Mouse (Mus musculus): Measurements from ENCODE around the gene Atxn1. TPM values are rescaled to one million over a fixed set of nuclear protein-coding genes. Genes with fewer than 3 reads are reported as not detected.

Gene Atxn1
- polyA plus RNA-seq, 1 experiment, result 2.5 TPM

- TF ChIP-seq MYOG (IDR thresholded peaks at IDR 0.05; ENCODE audit: control insufficient read depth in 1 of 3, insufficient read depth in 1 of 3, insufficient read length in 2 of 3, low read depth in 2 of 3) (no peak), SRF (IDR thresholded peaks at IDR 0.05; ENCODE audit: control insufficient read depth, insufficient read length, low read depth) (no peak), TCF3 (IDR thresholded peaks at IDR 0.05; ENCODE audit: insufficient read length, low read depth) (no peak), TCF12 (IDR thresholded peaks at IDR 0.05; ENCODE audit: insufficient read depth, poor library complexity, severe bottlenecking) (no peak), USF1 (IDR thresholded peaks at IDR 0.05; ENCODE audit: low read depth) (no peak), REST (IDR thresholded peaks at IDR 0.05; ENCODE audit: insufficient read depth, insufficient read length) (no peak), POLR2AphosphoS2 (IDR thresholded peaks at IDR 0.05; ENCODE audit: insufficient read length, low read depth) (no peak), MYOD1 (IDR thresholded peaks at IDR 0.05; ENCODE audit: control insufficient read depth in 1 of 3, insufficient read length in 2 of 3, low read depth in 2 of 3) (no peak), MAX (IDR thresholded peaks at IDR 0.05; ENCODE audit: low read depth) (no peak), CEBPB (IDR thresholded peaks at IDR 0.05; ENCODE audit: insufficient read depth, poor library complexity, severe bottlenecking) (no peak), E2F4 (IDR thresholded peaks at IDR 0.05; ENCODE audit: insufficient read depth) (no peak), POLR2A (IDR thresholded peaks at IDR 0.05; ENCODE audit: insufficient read length, low read depth) (no peak)
- H3K36me3 ChIP-seq (ENCODE audit: control insufficient read depth, insufficient read depth), result no peaks in the 10 kb centered on the region
- H3K79me2 ChIP-seq (ENCODE audit: control insufficient read depth, insufficient read depth), result no peaks in the 10 kb centered on the region
- H3ac ChIP-seq (ENCODE audit: control insufficient read depth, insufficient read length), result no peak overlapping the region
- H3K4me2 ChIP-seq (ENCODE audit: low read depth), result no peak overlapping the region
- H3K4me3 ChIP-seq, result no peak overlapping the region
- H3K27me3 ChIP-seq (ENCODE audit: control insufficient read depth, insufficient read depth, insufficient read length), result no peaks in the 10 kb centered on the region
Measured at GRCm38 (mm10) chr13:45528787-45529186, 436.0 kb downstream of the Atxn1 start.

- H3K4me3 ChIP-seq, result no peak overlapping the region
- no peaks in the 10 kb centered on the region for H3K79me2 ChIP-seq (ENCODE audit: control insufficient read depth, insufficient read depth)
- no peaks in the 10 kb centered on the region for H3K27me3 ChIP-seq (ENCODE audit: control insufficient read depth, insufficient read depth, insufficient read length)
- H3ac ChIP-seq (ENCODE audit: control insufficient read depth, insufficient read length), result no peak overlapping the region
- H3K4me2 ChIP-seq (ENCODE audit: low read depth), result no peak overlapping the region
- no peaks in the 10 kb centered on the region for H3K36me3 ChIP-seq (ENCODE audit: control insufficient read depth, insufficient read depth)
- no peak for TF ChIP-seq POLR2A (IDR thresholded peaks at IDR 0.05; ENCODE audit: insufficient read length, low read depth)
- no peak for TF ChIP-seq TCF12 (IDR thresholded peaks at IDR 0.05; ENCODE audit: insufficient read depth, poor library complexity, severe bottlenecking)
- no peak for TF ChIP-seq MAX (IDR thresholded peaks at IDR 0.05; ENCODE audit: low read depth)
- no peak for TF ChIP-seq TCF3 (IDR thresholded peaks at IDR 0.05; ENCODE audit: insufficient read length, low read depth)
- TF ChIP-seq CEBPB (IDR thresholded peaks at IDR 0.05; ENCODE audit: insufficient read depth, poor library complexity, severe bottlenecking), result no peak
- no peak for TF ChIP-seq REST (IDR thresholded peaks at IDR 0.05; ENCODE audit: insufficient read depth, insufficient read length)
- TF ChIP-seq USF1 (IDR thresholded peaks at IDR 0.05; ENCODE audit: low read depth), result no peak
- no peak for TF ChIP-seq POLR2AphosphoS2 (IDR thresholded peaks at IDR 0.05; ENCODE audit: insufficient read length, low read depth)
- no peak for TF ChIP-seq SRF (IDR thresholded peaks at IDR 0.05; ENCODE audit: control insufficient read depth, insufficient read length, low read depth)
- TF ChIP-seq MYOG (IDR thresholded peaks at IDR 0.05; ENCODE audit: control insufficient read depth in 1 of 3, insufficient read depth in 1 of 3, insufficient read length in 2 of 3, low read depth in 2 of 3), result no peak
- no peak for TF ChIP-seq MYOD1 (IDR thresholded peaks at IDR 0.05; ENCODE audit: control insufficient read depth in 1 of 3, insufficient read length in 2 of 3, low read depth in 2 of 3)
- TF ChIP-seq E2F4 (IDR thresholded peaks at IDR 0.05; ENCODE audit: insufficient read depth), result no peak
Measured at GRCm38 (mm10) chr13:45527232-45527964, 437.4 kb downstream of the Atxn1 start.

GRCm38 (mm10) chr13:45526230-45526629 lies 438.6 kb downstream of the Atxn1 start:
- no peak overlapping the region for H3ac ChIP-seq (ENCODE audit: control insufficient read depth, insufficient read length)
- no peak for TF ChIP-seq POLR2AphosphoS2 (IDR thresholded peaks at IDR 0.05; ENCODE audit: insufficient read length, low read depth)
- TF ChIP-seq TCF3 (IDR thresholded peaks at IDR 0.05; ENCODE audit: insufficient read length, low read depth), result no peak
- no peak for TF ChIP-seq MYOD1 (IDR thresholded peaks at IDR 0.05; ENCODE audit: control insufficient read depth in 1 of 3, insufficient read length in 2 of 3, low read depth in 2 of 3)
- TF ChIP-seq TCF12 (IDR thresholded peaks at IDR 0.05; ENCODE audit: insufficient read depth, poor library complexity, severe bottlenecking), result no peak
- no peak for TF ChIP-seq REST (IDR thresholded peaks at IDR 0.05; ENCODE audit: insufficient read depth, insufficient read length)
- TF ChIP-seq E2F4 (IDR thresholded peaks at IDR 0.05; ENCODE audit: insufficient read depth), result no peak
- no peak for TF ChIP-seq CEBPB (IDR thresholded peaks at IDR 0.05; ENCODE audit: insufficient read depth, poor library complexity, severe bottlenecking)
- no peak for TF ChIP-seq SRF (IDR thresholded peaks at IDR 0.05; ENCODE audit: control insufficient read depth, insufficient read length, low read depth)
- no peak for TF ChIP-seq USF1 (IDR thresholded peaks at IDR 0.05; ENCODE audit: low read depth)
- TF ChIP-seq MYOG (IDR thresholded peaks at IDR 0.05; ENCODE audit: control insufficient read depth in 1 of 3, insufficient read depth in 1 of 3, insufficient read length in 2 of 3, low read depth in 2 of 3), result no peak
- no peak for TF ChIP-seq MAX (IDR thresholded peaks at IDR 0.05; ENCODE audit: low read depth)
- no peak for TF ChIP-seq POLR2A (IDR thresholded peaks at IDR 0.05; ENCODE audit: insufficient read length, low read depth)
- no peak overlapping the region for H3K4me2 ChIP-seq (ENCODE audit: low read depth)
- no peaks in the 10 kb centered on the region for H3K36me3 ChIP-seq (ENCODE audit: control insufficient read depth, insufficient read depth)
- no peaks in the 10 kb centered on the region for H3K27me3 ChIP-seq (ENCODE audit: control insufficient read depth, insufficient read depth, insufficient read length)
- H3K79me2 ChIP-seq (ENCODE audit: control insufficient read depth, insufficient read depth), result no peaks in the 10 kb centered on the region
- H3K4me3 ChIP-seq, result no peak overlapping the region

- Histone ChIP-seq H3K4me2 (ENCODE audit: low read depth) (peak overlapping the region; percentile 74), H3K79me2 (ENCODE audit: control insufficient read depth, insufficient read depth) (no peaks in the 10 kb centered on the region), H3K4me3 (no peak overlapping the region), H3K27me3 (ENCODE audit: control insufficient read depth, insufficient read depth, insufficient read length) (no peaks in the 10 kb centered on the region), H3ac (ENCODE audit: control insufficient read depth, insufficient read length) (no peak overlapping the region), H3K36me3 (ENCODE audit: control insufficient read depth, insufficient read depth) (no peaks in the 10 kb centered on the region)
- TF ChIP-seq MYOG (IDR thresholded peaks at IDR 0.05; ENCODE audit: control insufficient read depth in 1 of 3, insufficient read depth in 1 of 3, insufficient read length in 2 of 3, low read depth in 2 of 3) (no peak), SRF (IDR thresholded peaks at IDR 0.05; ENCODE audit: control insufficient read depth, insufficient read length, low read depth) (no peak), MYOD1 (IDR thresholded peaks at IDR 0.05; ENCODE audit: control insufficient read depth in 1 of 3, insufficient read length in 2 of 3, low read depth in 2 of 3) (no peak)
Measured at GRCm38 (mm10) chr13:45524791-45525435, 439.9 kb downstream of the Atxn1 start.

All from myocyte (in vitro differentiated cells).